Mouse (Mus musculus) heart, postnatal 0 days (tissue): ENCODE data around the gene Ccdc155.

Experiments
- CTCF ChIP-seq: IDR thresholded peaks from 2 replicates; pipeline ENCODE4 v1.5.1; 2016; ENCODE audit warnings: antibody characterized with exemption, control low read depth, low read depth
- EP300 ChIP-seq: IDR thresholded peaks from 2 replicates; pipeline ENCODE4 v1.6.1; 2016; ENCODE audit warnings: antibody characterized with exemption, low read depth

GRCm38 (mm10) chr7:45153586-45153985 lies 51.1 kb downstream of the Ccdc155 start:
- TF ChIP-seq CTCF = no peak
- TF ChIP-seq EP300 = no peak
